Mouse (Mus musculus) lung, embryonic 16.5 days (tissue): ENCODE measurements around the gene Zfp866. TPM values are rescaled to one million over a fixed set of nuclear protein-coding genes. Genes with fewer than 3 reads are reported as not detected.

Experiments used
- ATAC-seq: fragments of 200-750 bp; cut with Nextera tagmentation; 2 replicates; pipeline ENCODE4 v1.8.0; 2017; ENCODE audit warnings: low read depth, mild to moderate bottlenecking, moderate library complexity
- H3K27ac ChIP-seq: fragments of 300-500 bp; sonication (generic); 2 replicates; pipeline ENCODE4 v1.5.1; 2014; ENCODE audit warnings: mild to moderate bottlenecking, control low read depth, low read length
- H3K27me3 ChIP-seq: fragments of 300-500 bp; sonication (generic); 2 replicates; pipeline ENCODE4 v1.6.1; 2014; ENCODE audit warnings: low read depth, low read length, mixed read lengths; ENCODE audit not compliant: control insufficient read depth, insufficient read depth
- H3K36me3 ChIP-seq: fragments of 300-500 bp; sonication (generic); 2 replicates; pipeline ENCODE4 v1.6.1; 2014; ENCODE audit warnings: low read length; ENCODE audit not compliant: control insufficient read depth, insufficient read depth
- H3K4me1 ChIP-seq: fragments of 300-500 bp; sonication (generic); replicated peaks from 2 replicates; pipeline ENCODE4 v1.6.1; 2014; ENCODE audit warnings: low read length, mixed read lengths; ENCODE audit not compliant: control insufficient read depth, insufficient read depth
- H3K4me2 ChIP-seq: fragments of 300-500 bp; sonication (generic); 2 replicates; pipeline ENCODE4 v1.6.1; 2014; ENCODE audit warnings: low read depth, low read length, control low read depth
- H3K4me3 ChIP-seq: fragments of 300-500 bp; sonication (generic); 2 replicates; pipeline ENCODE4 v1.5.1; 2014; ENCODE audit warnings: mild to moderate bottlenecking, low read length, control low read depth
- H3K9ac ChIP-seq: fragments of 300-500 bp; sonication (generic); 2 replicates; pipeline ENCODE4 v1.6.1; 2014; ENCODE audit warnings: low read length, control low read depth
- H3K9me3 ChIP-seq: fragments of 300-500 bp; sonication (generic); 2 replicates; pipeline ENCODE4 v1.6.1; 2016; ENCODE audit warnings: low read length; ENCODE audit not compliant: control insufficient read depth
- WGBS: fragments of 180-500 bp; shearing (Covaris S2); extraction: QIAGEN DNeasy Blood & Tissue Kit; methylation state at CpG from one replicate; pipeline ENCODE4 v1.1.7; 2014; 5-methylcytosine and 5-hydroxymethylcytosine counted together
- polyA plus RNA-seq: library from polyadenylated mRNA; unstranded; fragments of >200 nt; fragmentation: Nextera tagmentation; extraction: Ambion mirVana; gene quantifications from 2 replicates; pipeline ENCODE4 v1.2.1, GENCODE M21; 2015

Gene Zfp866
- polyA plus RNA-seq, 1 experiment from 2014 or later, result 26.7 TPM

DNA sequence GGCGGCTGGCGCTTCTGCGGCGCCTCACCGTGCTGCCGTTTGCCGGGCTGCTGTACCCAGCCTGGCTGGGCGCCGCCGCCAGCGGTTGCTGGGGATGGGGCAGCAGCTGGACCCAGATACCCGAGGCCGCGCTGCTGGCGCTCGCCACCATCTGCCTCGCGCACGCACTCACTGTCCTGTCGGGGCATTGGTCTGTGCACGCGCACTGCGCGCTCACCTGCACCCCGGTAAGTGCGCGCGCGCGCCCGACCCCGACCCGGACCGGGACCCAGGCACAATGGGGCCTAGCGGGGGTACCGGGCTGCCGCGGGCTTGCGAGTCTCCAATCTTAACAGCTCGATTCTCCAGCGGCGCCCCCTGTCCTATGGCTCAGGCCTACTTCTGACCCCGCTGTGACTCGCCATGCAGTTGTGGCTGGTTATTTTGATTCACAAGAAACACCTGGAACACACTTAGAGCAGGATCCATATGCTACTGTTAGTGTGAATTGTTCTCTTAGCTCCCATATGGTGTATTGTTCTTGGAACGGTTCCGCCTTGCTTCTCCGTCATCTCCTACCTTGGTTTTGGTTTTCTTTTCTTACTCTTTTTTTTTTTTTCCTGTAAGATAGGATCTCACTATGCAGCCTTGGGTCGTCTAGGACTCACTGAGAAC lies 564 bp upstream of the Zfp866 start:
- Histone ChIP-seq H3K27me3 (no peaks in the 10 kb centered on the region), H3K27ac (peak overlapping the region; percentile 79), H3K4me1 (peaks cover 19% of the 10 kb centered on the region), H3K9me3 (no peaks in the 10 kb centered on the region), H3K4me2 (peak overlapping the region; percentile 70), H3K4me3 (peak overlapping the region; percentile 87), H3K9ac (peak overlapping the region; percentile 91), H3K36me3 (peaks cover 15% of the 10 kb centered on the region)
- peak; percentile 74 for ATAC-seq
- WGBS, result 2% methylated on average over 41 of the region's 48 CpGs

DNA sequence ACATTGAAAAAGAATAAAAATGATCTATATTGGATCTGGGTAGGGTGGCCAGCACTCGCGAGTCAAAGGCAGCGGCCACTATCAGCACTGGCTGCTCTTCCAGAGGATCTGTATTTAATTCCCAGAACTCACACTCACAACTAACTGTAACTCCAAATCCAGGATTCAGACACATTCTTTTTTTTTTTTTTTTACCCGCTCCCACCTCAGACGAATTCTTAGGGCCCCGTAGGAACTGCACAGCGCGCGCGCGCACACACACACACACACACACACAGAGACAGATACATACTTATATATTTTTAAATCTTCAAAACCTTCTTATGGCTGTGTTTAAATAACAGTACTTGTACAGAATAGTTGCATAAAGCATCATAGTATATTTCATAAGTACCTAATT lies 614 bp downstream of the Zfp866 start:
- peak; percentile 24; the same call in 1 of the 2 replicates for ATAC-seq
- Histone ChIP-seq H3K4me3 (peak overlapping the region; percentile 87), H3K4me1 (peaks cover 19% of the 10 kb centered on the region), H3K4me2 (peak overlapping the region; percentile 70), H3K36me3 (peaks cover 12% of the 10 kb centered on the region), H3K27ac (peak overlapping the region; percentile 79), H3K27me3 (no peaks in the 10 kb centered on the region), H3K9ac (peak overlapping the region; percentile 91), H3K9me3 (no peaks in the 10 kb centered on the region)
- WGBS, result 27% methylated on average over 11 of the region's 11 CpGs

DNA sequence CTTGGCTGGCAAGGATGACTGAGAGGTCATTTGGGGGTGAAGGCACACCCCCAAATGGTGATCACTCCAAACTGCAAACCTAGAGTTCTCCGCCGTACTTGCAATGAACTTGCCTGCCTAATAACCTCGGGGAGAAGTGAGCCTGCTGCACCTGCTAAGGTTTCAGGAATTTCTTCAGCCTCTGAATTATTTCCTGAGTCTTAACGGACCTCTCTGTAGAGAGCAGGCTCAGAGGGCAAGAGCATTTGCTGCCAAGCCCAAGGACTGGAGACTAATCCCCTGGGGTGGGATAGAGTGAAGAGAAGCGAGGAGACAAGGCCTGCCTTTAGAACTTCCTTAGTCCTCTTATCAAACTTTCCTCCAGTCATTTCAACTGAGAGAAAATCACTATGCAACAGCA lies 1.2 kb downstream of the Zfp866 start:
- no peak overlapping the region for H3K4me2 ChIP-seq
- H3K36me3 ChIP-seq, result peaks cover 8% of the 10 kb centered on the region
- ATAC-seq, result no peak
- H3K27ac ChIP-seq, result no peak overlapping the region
- WGBS, result 65% methylated on average over 5 of the region's 5 CpGs
- H3K9me3 ChIP-seq, result no peaks in the 10 kb centered on the region
- H3K9ac ChIP-seq, result no peak overlapping the region
- H3K27me3 ChIP-seq, result no peaks in the 10 kb centered on the region
- no peak overlapping the region; the same call in 1 of the 2 replicates for H3K4me3 ChIP-seq
- H3K4me1 ChIP-seq, result peaks cover 19% of the 10 kb centered on the region

DNA sequence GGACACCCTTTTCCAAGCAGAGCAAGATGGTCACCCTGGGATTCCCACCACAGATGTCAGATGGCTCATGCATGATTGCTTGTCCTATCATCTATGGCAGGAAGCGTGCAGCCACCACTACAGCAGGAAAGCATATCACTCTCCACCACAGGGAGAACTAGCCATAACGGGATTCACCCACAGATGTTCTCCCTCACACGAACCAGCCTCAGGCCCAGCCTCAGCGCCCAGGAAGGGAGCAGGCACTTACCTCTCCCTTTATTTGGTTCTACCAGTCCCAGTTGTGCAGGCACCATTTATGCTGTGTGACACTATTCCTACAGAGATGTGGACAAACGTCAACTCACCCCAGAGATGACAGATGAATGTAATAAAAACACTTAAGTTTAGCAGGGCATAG lies 1.9 kb downstream of the Zfp866 start:
- Histone ChIP-seq H3K27me3 (no peaks in the 10 kb centered on the region), H3K4me3 (no peak overlapping the region), H3K27ac (no peak overlapping the region), H3K36me3 (peaks cover 7% of the 10 kb centered on the region; the same call in 1 of the 2 replicates), H3K9ac (no peak overlapping the region), H3K9me3 (no peaks in the 10 kb centered on the region), H3K4me2 (no peak overlapping the region), H3K4me1 (peaks cover 19% of the 10 kb centered on the region)
- 86% methylated on average over 5 of the region's 5 CpGs for WGBS
- no peak for ATAC-seq

DNA sequence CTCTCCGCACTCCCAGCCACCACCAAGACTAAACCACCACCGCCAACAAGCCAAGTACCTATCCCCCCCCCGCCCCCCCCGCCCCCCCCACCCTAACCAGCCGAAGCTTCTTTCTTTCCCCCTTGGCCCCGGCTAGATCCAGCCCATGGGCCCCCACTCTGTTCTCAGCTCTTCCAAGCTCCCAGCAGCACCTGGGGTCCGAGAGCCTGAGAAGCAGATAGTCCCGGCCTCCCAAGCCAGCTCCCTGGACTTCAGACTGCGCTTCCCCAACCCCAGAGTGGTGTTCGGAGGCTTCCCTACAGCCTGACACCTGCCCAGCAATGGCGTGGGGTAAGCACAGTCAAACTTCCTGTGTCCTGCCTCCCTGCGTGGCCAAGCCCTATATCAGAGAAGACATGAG lies 13.9 kb downstream of the Zfp866 start:
- WGBS, result 67% methylated on average over 8 of the region's 12 CpGs

DNA sequence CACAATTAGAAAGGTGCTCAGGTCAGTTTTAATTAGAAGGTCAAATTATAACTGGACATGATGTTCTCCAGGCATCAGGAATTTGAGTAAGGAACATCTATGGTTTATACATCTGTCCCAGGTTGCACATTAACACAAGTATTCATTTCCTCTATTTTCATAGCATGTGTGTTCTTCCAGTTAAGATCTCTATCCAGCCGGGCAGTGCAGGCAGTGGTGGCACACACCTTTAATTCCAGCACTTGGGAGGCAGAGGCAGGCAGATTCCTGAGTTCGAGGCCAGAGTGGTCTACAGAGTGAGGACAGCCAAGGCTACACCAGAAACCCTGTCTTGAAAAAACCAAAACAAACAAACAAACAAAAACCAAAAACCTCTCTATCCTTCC lies 15.8 kb downstream of the Zfp866 start:
- Histone ChIP-seq H3K27ac (no peak overlapping the region), H3K9ac (0 out of 2 replicates have a peak overlapping the region, but pooled peaks have one; percentile 3), H3K4me3 (peak overlapping the region; percentile 14), H3K36me3 (peaks cover 2% of the 10 kb centered on the region; the same call in 1 of the 2 replicates), H3K27me3 (no peaks in the 10 kb centered on the region), H3K4me1 (peaks cover 11% of the 10 kb centered on the region), H3K4me2 (peak overlapping the region; percentile 46), H3K9me3 (no peaks in the 10 kb centered on the region)
- ATAC-seq, result no peak; the same call in 1 of the 2 replicates
- WGBS, result 39% methylated on average over 2 of the region's 2 CpGs

More for the DNA sequence above, 13.9 kb downstream of the Zfp866 start:
- no peak overlapping the region for H3K9ac ChIP-seq
- peaks cover 2% of the 10 kb centered on the region; the same call in 1 of the 2 replicates for H3K36me3 ChIP-seq
- H3K4me1 ChIP-seq, result peaks cover 10% of the 10 kb centered on the region
- no peaks in the 10 kb centered on the region for H3K9me3 ChIP-seq
- no peak overlapping the region for H3K4me3 ChIP-seq
- H3K27me3 ChIP-seq, result no peaks in the 10 kb centered on the region
- no peak for ATAC-seq
- H3K27ac ChIP-seq, result no peak overlapping the region
- H3K4me2 ChIP-seq, result no peak overlapping the region

DNA sequence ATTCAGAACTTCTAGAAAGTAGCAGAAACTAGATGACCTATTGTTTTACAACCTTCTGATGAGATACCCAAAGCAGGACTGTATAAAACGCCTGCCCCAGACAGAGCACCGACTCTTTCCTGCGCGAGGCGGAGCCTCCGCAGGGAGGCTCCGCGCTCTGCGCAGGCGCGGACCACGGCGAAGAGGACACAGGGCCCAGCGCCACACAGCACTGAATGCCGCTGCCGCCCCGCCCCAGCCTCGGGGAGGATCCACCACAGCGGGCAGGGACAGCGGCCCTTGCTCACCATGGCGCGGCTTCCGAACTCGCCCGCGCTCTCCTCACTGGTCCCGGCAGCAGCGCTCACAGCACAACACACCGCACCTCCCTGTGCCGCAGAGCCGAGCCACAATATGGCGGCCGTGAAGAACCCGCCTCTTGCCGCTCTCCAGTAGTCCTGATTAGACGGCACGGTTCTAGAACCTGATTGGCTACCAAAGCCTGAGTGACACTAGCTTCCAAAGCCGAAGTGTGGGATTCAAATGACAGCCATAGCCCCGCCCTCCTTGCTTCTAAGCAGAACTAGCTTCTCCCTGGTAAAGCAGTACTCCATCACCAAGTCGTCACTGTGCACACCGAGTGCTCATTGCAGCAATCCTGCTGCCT lies 16.4 kb downstream of the Zfp866 start, which contains the start of gene Gm20422:
Gm20422 (minus strand) TSS at position 384 of the 646 bp plus-strand sequence.
- WGBS, result under 1% methylated on average over 41 of the region's 41 CpGs

DNA sequence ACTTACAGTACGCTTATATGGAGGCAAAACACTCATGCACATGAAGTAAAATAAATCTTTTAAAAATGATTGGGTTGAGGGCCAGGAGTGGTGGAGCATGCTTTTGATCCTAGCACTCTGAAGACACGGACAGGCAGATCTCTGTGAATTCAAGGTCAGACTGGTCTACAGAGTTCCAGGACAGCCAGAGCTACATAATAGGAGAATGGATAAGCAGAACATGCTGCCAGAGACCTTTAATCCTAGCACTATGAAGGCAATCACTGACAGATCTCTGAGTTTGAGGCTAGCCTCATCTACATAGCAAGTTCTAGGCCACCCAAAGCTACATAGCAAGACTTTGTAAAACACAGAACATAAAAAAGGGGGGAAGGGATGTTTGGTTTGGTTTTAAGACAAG lies 18.9 kb downstream of the Zfp866 start:
- 83% methylated on average over 2 of the region's 2 CpGs for whole genome bisulfite sequencing
- no peak overlapping the region for H3K9ac ChIP-seq

More for the DNA sequence above, 16.4 kb downstream of the Zfp866 start, which contains the start of gene Gm20422:
- Histone ChIP-seq H3K27me3 (no peaks in the 10 kb centered on the region), H3K4me2 (peak within 1 kb of the TSS; percentile 80), H3K9me3 (no peaks in the 10 kb centered on the region), H3K27ac (peak within 1 kb of the TSS; percentile 99), H3K36me3 (peaks cover 2% of the 10 kb centered on the region; the same call in 1 of the 2 replicates), H3K4me3 (peak within 1 kb of the TSS; percentile 74), H3K4me1 (peaks cover 11% of the 10 kb centered on the region), H3K9ac (peak within 1 kb of the TSS; percentile 93)
- ATAC-seq, result peak; percentile 100

DNA sequence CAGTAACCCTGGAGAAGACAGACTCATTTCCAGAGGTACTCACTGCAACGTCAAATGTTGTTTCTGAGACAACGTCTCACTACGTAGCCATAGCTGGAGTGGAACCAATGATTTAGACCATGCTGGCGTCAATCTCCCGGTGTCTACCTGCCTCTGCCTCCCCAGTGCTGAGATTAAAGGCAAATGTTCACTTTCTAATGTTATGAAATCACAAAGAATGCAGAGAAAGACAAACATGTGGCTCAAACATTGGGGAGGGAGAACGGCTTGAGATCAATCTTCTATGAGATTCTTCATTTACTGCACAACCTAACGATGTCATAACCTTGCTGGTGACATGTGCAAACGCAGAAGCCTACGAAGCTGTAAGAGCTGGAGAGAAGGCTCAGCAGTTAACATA lies 19.8 kb downstream of the Zfp866 start:
- Histone ChIP-seq H3K4me1 (peaks cover 11% of the 10 kb centered on the region), H3K9ac (no peak overlapping the region), H3K27ac (no peak overlapping the region), H3K4me2 (no peak overlapping the region), H3K9me3 (peaks cover 4% of the 10 kb centered on the region), H3K4me3 (no peak overlapping the region), H3K36me3 (peaks cover 28% of the 10 kb centered on the region), H3K27me3 (no peaks in the 10 kb centered on the region)
- no peak for ATAC-seq
- 82% methylated on average over 9 of the region's 9 CpGs for WGBS

More for the DNA sequence above, 18.9 kb downstream of the Zfp866 start:
- no peak overlapping the region for H3K4me3 ChIP-seq
- ATAC-seq, result no peak
- no peaks in the 10 kb centered on the region for H3K27me3 ChIP-seq
- peaks cover 19% of the 10 kb centered on the region for H3K36me3 ChIP-seq
- no peaks in the 10 kb centered on the region for H3K9me3 ChIP-seq
- peaks cover 11% of the 10 kb centered on the region for H3K4me1 ChIP-seq
- no peak overlapping the region for H3K27ac ChIP-seq
- H3K4me2 ChIP-seq, result no peak overlapping the region
